In the genomic region with DNA sequence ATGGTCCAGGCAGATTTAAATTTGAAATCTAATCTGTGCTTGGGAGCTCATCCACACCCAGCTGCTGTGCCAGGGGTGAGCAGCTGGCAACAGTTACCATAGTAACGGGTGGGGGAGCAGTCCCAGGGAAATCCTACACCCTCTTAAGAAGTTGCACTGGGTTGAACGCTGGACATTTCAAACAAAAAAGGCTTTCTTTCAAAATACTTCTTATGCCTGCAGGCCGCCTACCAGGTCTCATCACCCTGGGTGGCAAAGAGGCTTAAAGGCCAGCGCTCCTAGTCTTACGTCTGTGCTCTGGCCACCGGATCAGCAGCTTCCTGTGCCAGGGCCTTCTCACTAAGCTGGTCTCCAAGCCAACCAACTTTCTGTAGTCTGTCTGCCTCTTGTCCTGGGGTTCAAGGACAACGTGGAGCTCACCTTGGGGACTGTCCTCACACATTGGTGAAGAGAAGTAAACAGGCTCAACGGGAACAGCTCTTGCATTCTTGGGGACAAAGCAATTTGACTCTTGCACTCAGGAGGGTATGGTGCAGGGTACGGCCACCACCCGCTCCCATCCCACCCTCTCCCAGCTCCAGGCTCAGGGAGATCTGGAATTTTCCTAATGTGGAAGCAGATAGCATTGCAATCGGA, we compare ENCODE assay signal across 12 mouse cellular contexts. TPM values are rescaled to one million over a fixed set of nuclear protein-coding genes. Genes with fewer than 3 reads are reported as not detected.
DNase-seq lines count a peak whose midpoint lies in the region; ATAC-seq and TF ChIP-seq lines count a peak whose summit lies in the region.
"Had no signal": no experiment of that assay in that cellular context is flagged by ENCODE, and none has a peak within 500 bp of the region (broad histone marks: within the 10 kb centered on the region; RNA-seq: fewer than 3 reads in every experiment).

No protein-coding gene starts in this region.

- WGBS in forebrain, embryonic 12.5 days, result 36% methylated on average over 11 of the region's 11 CpGs
- 67% methylated on average over 11 of the region's 11 CpGs for WGBS in intestine, postnatal 0 days

- H3K27me3 ChIP-seq in E14TG2a.4 (ENCODE audit: insufficient read depth, low read length), result no peaks in the 10 kb centered on the region
- no peaks in the 10 kb centered on the region for H3K27me3 ChIP-seq in forebrain, embryonic 12.5 days
- no peaks in the 10 kb centered on the region for H3K27me3 ChIP-seq in intestine, postnatal 0 days (replicated peaks; ENCODE audit: control insufficient read depth, insufficient read depth, low read length)

- peak overlapping the region; percentile 30; the same call in 1 of the 2 replicates for H3K4me3 ChIP-seq in E14TG2a.4 (replicated peaks; ENCODE audit: low read length)
- no peak overlapping the region for H3K4me3 ChIP-seq in forebrain, embryonic 12.5 days (replicated peaks)
- H3K4me3 ChIP-seq in intestine, postnatal 0 days (ENCODE audit: low read depth, low read length), result no peak overlapping the region

- H3K9me3 ChIP-seq in E14TG2a.4 (ENCODE audit: low read length), result no peaks in the 10 kb centered on the region
- H3K9me3 ChIP-seq in forebrain, embryonic 12.5 days, result no peaks in the 10 kb centered on the region
- no peaks in the 10 kb centered on the region for H3K9me3 ChIP-seq in intestine, postnatal 0 days (ENCODE audit: control insufficient read depth)

- H3K4me2 ChIP-seq in forebrain, embryonic 12.5 days, result no peak overlapping the region
- no peak overlapping the region for H3K4me2 ChIP-seq in intestine, postnatal 0 days (replicated peaks; ENCODE audit: low read depth)

- no peak overlapping the region for H3K9ac ChIP-seq in forebrain, embryonic 12.5 days
- no peak overlapping the region for H3K9ac ChIP-seq in intestine, postnatal 0 days (ENCODE audit: low read depth, low read length)

- no peak for TF ChIP-seq CTCF in E14TG2a.4 (conservative IDR thresholded peaks at IDR 0.05; ENCODE audit: low read length)
- no peak for TF ChIP-seq CTCF in intestine, postnatal 0 days (IDR thresholded peaks at IDR 0.05; ENCODE audit: low read depth)

- peak; percentile 75 for DNase-seq in MN1 (ENCODE audit: low spot score)
- DNase-seq in mesoderm, embryonic 11.5 days (ENCODE audit: low read depth, low spot score), result peak; percentile 70
- DNase-seq in adrenal gland, postnatal 36 days, result no peak
- DNase-seq: cerebellum, postnatal 25 days; heart, postnatal 14 days; liver had no signal

- H3K36me3 ChIP-seq in E14TG2a.4 (ENCODE audit: insufficient read depth, low read length), result peaks cover 2% of the 10 kb centered on the region; the same call in 1 of the 2 replicates
- H3K36me3 ChIP-seq in forebrain, embryonic 12.5 days (replicated peaks), result no peaks in the 10 kb centered on the region
- no peaks in the 10 kb centered on the region for H3K36me3 ChIP-seq in intestine, postnatal 0 days (ENCODE audit: control insufficient read depth, insufficient read depth)

- peaks cover 73% of the 10 kb centered on the region for H3K4me1 ChIP-seq in E14TG2a.4 (replicated peaks; ENCODE audit: low read depth, low read length)
- H3K4me1 ChIP-seq in forebrain, embryonic 12.5 days, result peaks cover 19% of the 10 kb centered on the region
- H3K4me1 ChIP-seq in intestine, postnatal 0 days (replicated peaks; ENCODE audit: control insufficient read depth, insufficient read depth, low read length), result no peaks in the 10 kb centered on the region

- H3K27ac ChIP-seq in forebrain, embryonic 12.5 days, result peak overlapping the region; percentile 65; the same call in 1 of the 2 replicates
- H3K27ac ChIP-seq in intestine, postnatal 0 days (ENCODE audit: low read depth, low read length), result no peak overlapping the region
- H3K27ac ChIP-seq: stomach, postnatal 0 days had no signal

- ATAC-seq in forebrain, embryonic 12.5 days (ENCODE audit: low FRiP score), result no peak
- no peak for ATAC-seq in intestine, postnatal 0 days
- no peak for ATAC-seq in erythroid progenitor cell, adult 5-6 weeks (replicated peaks; ENCODE audit: low FRiP score, poor library complexity, severe bottlenecking)
- ATAC-seq: activated CD4-positive, CD25-positive, alpha-beta regulatory T cell, adult 4 months had no signal

RNA-seq across cellular contexts. Expression of a gene that starts 35.0 kb away (rescaled TPM):
- polyA plus RNA-seq in forebrain, embryonic 12.5 days (2016; fragmentation: Nextera tagmentation; extraction: Ambion mirVana), result 23.6 and 27.2 TPM in 2 replicates
- polyA plus RNA-seq in intestine, postnatal 0 days (2015; fragmentation: Nextera tagmentation; extraction: Ambion mirVana), result 1.7 and 1.8 TPM in 2 replicates
- 10 to 100 TPM; 10.3 to 17.6 TPM for total RNA-seq in adrenal gland, postnatal 36 days (2021)
- total RNA-seq in erythroid progenitor cell, adult 5-6 weeks (2015; ENCODE audit: low replicate concordance), result 1.7 and 4.3 TPM in 2 replicates
- 2.2 and 3.1 TPM in 2 replicates for total RNA-seq in erythroid progenitor cell, adult 5-6 weeks (2017; ENCODE audit: low replicate concordance)

Comparison
In these comparisons a context has a peak if more than half of its experiments do, and no peak if none do; other contexts are left out.
1. DNase-seq: peak in MN1 (single experiment) and mesoderm, embryonic 11.5 days (single experiment); none in adrenal gland, postnatal 36 days (0 of 2).